Mouse (Mus musculus) hindbrain, embryonic 16.5 days (tissue): ENCODE data around the gene Spg7. TPM values are rescaled to one million over a fixed set of nuclear protein-coding genes. Genes with fewer than 3 reads are reported as not detected.

Experiments used
- ATAC-seq: fragments of 200-750 bp; cut with Nextera tagmentation; 2 replicates; pipeline ENCODE4 v1.8.0; 2017; ENCODE audit warnings: moderate TSS enrichment, moderate library complexity
- H3K27ac ChIP-seq: fragments of 300-500 bp; sonication (generic); 2 replicates; pipeline ENCODE4 v1.5.1; 2014; ENCODE audit warnings: low read depth, mild to moderate bottlenecking, control low read depth, low read length, moderate library complexity
- H3K27me3 ChIP-seq: fragments of 300-500 bp; sonication (generic); replicated peaks from 2 replicates; pipeline ENCODE4 v1.6.1; 2014; ENCODE audit warnings: low read length; ENCODE audit not compliant: control insufficient read depth, insufficient read depth
- H3K36me3 ChIP-seq: fragments of 300-500 bp; sonication (generic); 2 replicates; pipeline ENCODE4 v1.6.1; 2014; ENCODE audit warnings: mild to moderate bottlenecking, low read length, moderate library complexity, mixed read lengths; ENCODE audit not compliant: control insufficient read depth, insufficient read depth
- H3K4me1 ChIP-seq: fragments of 300-500 bp; sonication (generic); 2 replicates; pipeline ENCODE4 v1.6.1; 2014; ENCODE audit warnings: low read depth, low read length; ENCODE audit not compliant: control insufficient read depth, insufficient read depth
- H3K4me2 ChIP-seq: fragments of 300-500 bp; sonication (generic); 2 replicates; pipeline ENCODE4 v1.6.1; 2014; ENCODE audit warnings: mild to moderate bottlenecking, low read length, control low read depth, moderate library complexity
- H3K4me3 ChIP-seq: fragments of 300-500 bp; sonication (generic); 2 replicates; pipeline ENCODE4 v1.5.1; 2014; ENCODE audit warnings: mild to moderate bottlenecking, low read length, control low read depth, moderate library complexity
- H3K9ac ChIP-seq: fragments of 300-500 bp; sonication (generic); 2 replicates; pipeline ENCODE4 v1.6.1; 2014; ENCODE audit warnings: low read depth, mild to moderate bottlenecking, control low read depth, low read length, moderate library complexity
- H3K9me3 ChIP-seq: fragments of 300-500 bp; sonication (generic); 2 replicates; pipeline ENCODE4 v1.6.1; 2014; ENCODE audit warnings: mild to moderate bottlenecking, low read length, moderate library complexity; ENCODE audit not compliant: control insufficient read depth
- WGBS: fragments of 180-500 bp; shearing (Covaris S2); extraction: QIAGEN DNeasy Blood & Tissue Kit; methylation state at CpG from one replicate; pipeline ENCODE4 v1.1.7; 2014; 5-methylcytosine and 5-hydroxymethylcytosine counted together
- polyA plus RNA-seq: library from polyadenylated mRNA; unstranded; fragments of >200 nt; fragmentation: Nextera tagmentation; extraction: Ambion mirVana; gene quantifications from 2 replicates; pipeline ENCODE4 v1.2.1, GENCODE M21; 2015

Spg7 gene
- polyA plus RNA-seq, result 44.6 and 46.5 TPM in 2 replicates

GRCm38 (mm10) chr8:123062721-123063120 is at the start of gene Spg7:
Spg7 (plus strand) TSS chr8:123062942.
- H3K4me1 ChIP-seq, result peaks cover 23% of the 10 kb centered on the region
- no peak within 1 kb of the TSS for H3K27ac ChIP-seq
- no peaks in the 10 kb centered on the region for H3K27me3 ChIP-seq
- WGBS, result 76% methylated on average over 7 of the region's 7 CpGs
- no peaks in the 10 kb centered on the region for H3K36me3 ChIP-seq
- ATAC-seq, result no peak
- no peak within 1 kb of the TSS for H3K4me2 ChIP-seq
- no peaks in the 10 kb centered on the region for H3K9me3 ChIP-seq
- H3K9ac ChIP-seq, result no peak within 1 kb of the TSS
- no peak within 1 kb of the TSS for H3K4me3 ChIP-seq

DNA sequence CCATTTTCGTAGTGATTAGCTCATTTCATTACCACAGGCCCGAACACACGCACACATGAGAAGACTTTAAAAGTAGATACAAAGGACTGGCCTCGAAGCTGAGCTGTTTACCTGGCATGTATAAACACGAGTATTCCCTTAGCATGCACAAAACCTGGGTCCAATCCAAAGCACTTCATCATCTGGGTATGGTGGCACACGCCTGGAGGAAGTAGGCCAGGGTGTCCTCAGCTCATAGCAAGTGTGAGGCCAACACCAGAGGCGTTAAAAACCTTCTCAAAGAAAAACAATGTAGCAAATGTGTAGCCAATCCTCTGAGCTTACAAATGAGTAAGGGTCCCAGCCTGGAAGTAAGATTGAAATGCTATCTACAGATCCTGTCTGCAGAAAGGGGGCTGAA is 48.3 kb upstream of the Spg7 start:
- WGBS, result 83% methylated on average over 7 of the region's 7 CpGs
- Histone ChIP-seq H3K4me1 (peaks cover 11% of the 10 kb centered on the region), H3K27ac (no peak overlapping the region), H3K4me2 (no peak overlapping the region), H3K27me3 (no peaks in the 10 kb centered on the region), H3K36me3 (no peaks in the 10 kb centered on the region), H3K9ac (no peak overlapping the region), H3K4me3 (no peak overlapping the region), H3K9me3 (no peaks in the 10 kb centered on the region)
- no peak for ATAC-seq

DNA sequence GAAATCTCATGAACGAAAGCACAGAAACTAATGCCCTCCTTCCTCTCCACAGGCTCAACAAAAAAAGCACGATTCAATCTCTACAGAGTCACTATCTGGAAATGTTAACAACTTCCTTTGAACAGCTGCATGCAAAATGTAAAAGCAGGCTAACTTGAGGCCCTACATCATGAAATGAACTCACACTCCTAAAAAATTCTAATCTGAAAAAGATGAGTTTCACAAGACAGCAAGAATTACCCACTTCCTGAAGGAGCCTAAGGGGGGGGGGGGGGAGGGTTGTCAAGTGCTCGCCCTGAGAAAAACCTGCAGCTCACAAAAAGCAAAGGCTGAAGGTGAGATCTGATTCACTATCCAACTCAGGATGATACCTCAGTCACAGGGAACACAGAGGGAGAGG is 47.7 kb upstream of the Spg7 start:
- Histone ChIP-seq H3K9me3 (no peaks in the 10 kb centered on the region), H3K4me3 (no peak overlapping the region), H3K4me2 (no peak overlapping the region), H3K9ac (no peak overlapping the region), H3K27ac (no peak overlapping the region), H3K27me3 (no peaks in the 10 kb centered on the region), H3K36me3 (no peaks in the 10 kb centered on the region), H3K4me1 (peaks cover 12% of the 10 kb centered on the region)
- no peak for ATAC-seq
- WGBS, result 82% methylated on average over 3 of the region's 3 CpGs

DNA sequence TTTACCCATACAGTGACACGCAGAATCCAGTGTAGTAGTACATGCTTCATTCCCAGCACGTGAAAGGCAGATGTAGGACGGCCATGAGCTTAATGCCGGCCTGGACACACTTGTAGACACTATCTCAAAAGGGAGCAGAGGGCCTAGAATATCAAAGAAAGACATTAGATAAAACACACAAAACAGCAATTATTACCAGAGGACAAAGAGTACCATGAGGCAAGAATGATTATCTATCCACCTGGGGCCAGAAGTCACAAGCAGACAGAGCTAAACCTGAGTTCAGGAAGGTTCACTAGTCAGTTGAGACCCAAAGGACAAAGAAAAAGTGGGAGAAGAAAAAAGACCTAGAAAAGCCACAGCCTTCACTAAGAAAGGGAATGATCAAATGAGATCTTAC is 45.6 kb upstream of the Spg7 start:
- Histone ChIP-seq H3K27ac (no peak overlapping the region), H3K9ac (no peak overlapping the region), H3K9me3 (no peaks in the 10 kb centered on the region), H3K36me3 (no peaks in the 10 kb centered on the region), H3K27me3 (no peaks in the 10 kb centered on the region), H3K4me1 (peaks cover 13% of the 10 kb centered on the region), H3K4me2 (no peak overlapping the region), H3K4me3 (no peak overlapping the region)
- 93% methylated on average over 4 of the region's 4 CpGs for WGBS
- no peak for ATAC-seq

- Histone ChIP-seq H3K36me3 (no peaks in the 10 kb centered on the region), H3K4me1 (peaks cover 13% of the 10 kb centered on the region), H3K9ac (no peak overlapping the region), H3K9me3 (no peaks in the 10 kb centered on the region), H3K4me3 (no peak overlapping the region), H3K27ac (no peak overlapping the region), H3K4me2 (no peak overlapping the region), H3K27me3 (no peaks in the 10 kb centered on the region)
- WGBS, result 54% methylated on average over 4 of the region's 4 CpGs
- ATAC-seq, result no peak
These were observed 44.1 kb upstream of the Spg7 start for GRCm38 (mm10) chr8:123018484-123019164.

DNA sequence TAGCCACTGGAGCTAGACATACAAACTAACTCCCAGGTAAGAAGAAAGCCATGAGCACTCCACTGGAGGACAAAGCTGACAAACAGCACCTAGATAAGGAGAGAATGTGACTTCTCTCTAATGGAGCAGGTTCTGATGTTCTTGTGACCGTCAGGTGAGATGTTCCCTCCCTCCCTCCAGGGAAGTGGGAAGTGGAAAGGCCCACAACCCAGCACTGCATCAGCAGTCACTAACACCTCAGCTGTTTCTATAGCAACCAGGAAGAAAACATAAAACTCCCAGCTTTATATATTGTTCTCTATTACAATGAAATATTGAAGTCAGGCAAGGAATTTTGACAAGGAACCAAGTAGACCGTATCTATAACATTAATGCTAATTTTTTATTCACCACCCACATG is 42.7 kb upstream of the Spg7 start:
- no peaks in the 10 kb centered on the region for H3K36me3 ChIP-seq
- no peak overlapping the region for H3K27ac ChIP-seq
- no peaks in the 10 kb centered on the region for H3K9me3 ChIP-seq
- peaks cover 13% of the 10 kb centered on the region for H3K4me1 ChIP-seq
- no peak overlapping the region for H3K4me3 ChIP-seq
- H3K27me3 ChIP-seq, result no peaks in the 10 kb centered on the region
- H3K9ac ChIP-seq, result no peak overlapping the region
- 69% methylated on average over 2 of the region's 2 CpGs for WGBS
- no peak overlapping the region for H3K4me2 ChIP-seq
- no peak for ATAC-seq

GRCm38 (mm10) chr8:123020859-123021258 is 41.9 kb upstream of the Spg7 start:
- Histone ChIP-seq H3K9ac (no peak overlapping the region), H3K27me3 (no peaks in the 10 kb centered on the region), H3K4me3 (no peak overlapping the region), H3K36me3 (no peaks in the 10 kb centered on the region), H3K4me1 (peaks cover 13% of the 10 kb centered on the region), H3K27ac (no peak overlapping the region), H3K9me3 (no peaks in the 10 kb centered on the region), H3K4me2 (no peak overlapping the region)
- 82% methylated on average over 2 of the region's 2 CpGs for WGBS
- no peak for ATAC-seq

- H3K4me1 ChIP-seq, result peaks cover 13% of the 10 kb centered on the region
- no peaks in the 10 kb centered on the region for H3K36me3 ChIP-seq
- H3K4me3 ChIP-seq, result no peak overlapping the region
- no peak overlapping the region for H3K9ac ChIP-seq
- ATAC-seq, result no peak
- WGBS, result 84% methylated on average over 1 of the region's 1 CpGs
- no peaks in the 10 kb centered on the region for H3K9me3 ChIP-seq
- no peak overlapping the region for H3K4me2 ChIP-seq
- H3K27me3 ChIP-seq, result no peaks in the 10 kb centered on the region
- no peak overlapping the region for H3K27ac ChIP-seq
These were observed 41.5 kb upstream of the Spg7 start for GRCm38 (mm10) chr8:123021259-123021658.

GRCm38 (mm10) chr8:123022727-123023126 is 40.0 kb upstream of the Spg7 start:
- no peak for ATAC-seq
- Histone ChIP-seq H3K27me3 (no peaks in the 10 kb centered on the region), H3K4me1 (peaks cover 13% of the 10 kb centered on the region), H3K36me3 (no peaks in the 10 kb centered on the region), H3K9me3 (no peaks in the 10 kb centered on the region), H3K27ac (no peak overlapping the region), H3K4me3 (no peak overlapping the region), H3K4me2 (no peak overlapping the region), H3K9ac (no peak overlapping the region)
- WGBS, result 84% methylated on average over 3 of the region's 3 CpGs
